Mouse (Mus musculus): ENCODE data around the gene Grhpr. TPM values are rescaled to one million over a fixed set of nuclear protein-coding genes. Genes with fewer than 3 reads are reported as not detected.
A peak's percentile ranks its signal among the peaks of the same experiment; 100 is the strongest.
"Not testable (repeated sequence)": the region's sequence is repeated elsewhere in the genome, so short reads cannot be mapped to it uniquely, and the experiment has no call there.

Gene Grhpr
- polyA plus RNA-seq, 1 experiment from 2014 or later: 48.8 TPM

DNA sequence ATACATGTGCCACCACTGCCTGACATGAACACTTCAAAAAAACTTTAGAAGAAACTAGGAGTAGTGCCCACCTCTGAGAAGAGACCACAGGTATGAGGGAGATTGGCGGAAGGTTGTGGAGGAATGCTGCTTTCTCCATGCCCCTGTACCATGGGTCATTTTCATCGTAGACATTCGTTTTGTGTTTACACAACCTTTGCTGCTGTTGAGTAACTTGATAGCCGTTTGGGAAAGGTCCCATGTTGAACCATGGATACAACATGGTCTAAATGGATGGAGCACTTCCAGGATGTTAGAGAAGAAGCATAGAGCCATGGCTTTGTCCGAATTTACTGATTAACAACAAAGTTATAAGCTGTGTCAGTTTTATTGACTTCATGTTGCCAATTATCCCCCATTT, 3.0 kb upstream of the Grhpr start:
- Histone ChIP-seq H3K27ac (ENCODE audit: low read depth, low read length) (no peak overlapping the region), H3K4me1 (replicated peaks; ENCODE audit: control insufficient read depth, insufficient read depth, low read length) (no peaks in the 10 kb centered on the region), H3K9me3 (ENCODE audit: control insufficient read depth, low read length) (no peaks in the 10 kb centered on the region), H3K9ac (ENCODE audit: low read length) (no peak overlapping the region), H3K36me3 (ENCODE audit: control insufficient read depth, insufficient read depth, low read length) (no peaks in the 10 kb centered on the region), H3K4me2 (ENCODE audit: low read depth, low read length, severe bottlenecking) (no peak overlapping the region), H3K4me3 (ENCODE audit: low read depth, low read length) (no peak overlapping the region), H3K27me3 (ENCODE audit: control insufficient read depth, insufficient read depth, low read length) (no peaks in the 10 kb centered on the region)
- ATAC-seq (replicated peaks; ENCODE audit: low FRiP score) (no peak), DNase-seq (ENCODE audit: low spot score) (no peak)
- 80% methylated on average over 5 of the region's 5 CpGs for WGBS

DNA sequence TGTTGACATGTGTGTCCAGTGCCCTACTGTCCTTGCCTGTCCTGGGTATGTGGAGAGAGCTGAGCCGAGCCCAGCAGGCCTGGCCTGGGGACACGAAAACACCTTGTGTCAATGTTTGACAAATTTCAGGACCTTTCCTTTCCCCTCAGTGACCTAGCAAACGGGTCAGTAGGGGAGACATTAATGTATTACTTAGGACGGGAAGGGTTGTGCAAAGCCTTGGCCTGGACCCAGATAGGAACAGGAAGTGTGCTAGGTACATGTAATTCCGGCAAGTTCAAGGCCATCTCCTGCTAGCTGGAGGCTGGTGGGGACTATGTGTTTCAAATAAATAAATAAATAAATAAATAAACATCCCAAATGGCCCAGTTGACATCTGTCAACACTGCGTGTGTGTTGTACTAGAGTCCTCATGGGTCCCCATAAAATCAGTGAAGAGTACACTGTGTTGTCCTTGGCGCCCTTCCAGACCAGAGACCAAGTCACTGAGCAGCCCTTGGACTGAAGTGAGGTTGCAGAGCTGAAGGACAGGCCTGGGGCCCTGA, 1.3 kb upstream of the Grhpr start:
- Histone ChIP-seq H3K4me2 (ENCODE audit: low read depth, low read length, severe bottlenecking) (no peak overlapping the region), H3K27me3 (ENCODE audit: control insufficient read depth, insufficient read depth, low read length) (no peaks in the 10 kb centered on the region), H3K27ac (ENCODE audit: low read depth, low read length) (no peak overlapping the region), H3K9ac (ENCODE audit: low read length) (no peak overlapping the region), H3K4me3 (ENCODE audit: low read depth, low read length) (no peak overlapping the region), H3K4me1 (replicated peaks; ENCODE audit: control insufficient read depth, insufficient read depth, low read length) (no peaks in the 10 kb centered on the region), H3K9me3 (ENCODE audit: control insufficient read depth, low read length) (no peaks in the 10 kb centered on the region), H3K36me3 (ENCODE audit: control insufficient read depth, insufficient read depth, low read length) (no peaks in the 10 kb centered on the region)
- DNase-seq (ENCODE audit: low spot score): no peak
- no peak for ATAC-seq (replicated peaks; ENCODE audit: low FRiP score)
- 82% methylated on average over 7 of the region's 7 CpGs for WGBS

DNA sequence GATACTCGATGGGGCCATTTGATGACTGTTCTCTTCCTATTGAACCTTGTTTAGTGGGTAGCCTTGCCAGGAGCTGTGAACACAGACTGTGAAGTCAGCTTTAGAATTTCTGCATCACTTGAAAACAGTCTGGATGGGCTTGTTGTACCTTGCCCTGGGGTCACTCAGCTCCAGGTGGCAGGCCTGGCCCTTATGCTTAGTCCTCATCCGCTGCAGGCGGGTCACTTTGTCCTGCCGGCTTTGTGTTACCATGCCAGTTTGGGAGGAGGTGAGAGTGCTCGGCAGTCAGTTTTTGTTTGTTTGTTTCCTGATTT, 736 bp downstream of the Grhpr start:
- Histone ChIP-seq H3K4me3 (ENCODE audit: low read depth, low read length) (peak overlapping the region; percentile 58), H3K36me3 (ENCODE audit: control insufficient read depth, insufficient read depth, low read length) (no peaks in the 10 kb centered on the region), H3K4me2 (ENCODE audit: low read depth, low read length, severe bottlenecking) (peak overlapping the region; percentile 88), H3K27me3 (ENCODE audit: control insufficient read depth, insufficient read depth, low read length) (no peaks in the 10 kb centered on the region), H3K27ac (ENCODE audit: low read depth, low read length) (no peak overlapping the region), H3K4me1 (replicated peaks; ENCODE audit: control insufficient read depth, insufficient read depth, low read length) (no peaks in the 10 kb centered on the region), H3K9ac (ENCODE audit: low read length) (peak overlapping the region; percentile 72), H3K9me3 (ENCODE audit: control insufficient read depth, low read length) (no peaks in the 10 kb centered on the region)
- ATAC-seq (replicated peaks; ENCODE audit: low FRiP score) (no peak), DNase-seq (ENCODE audit: low spot score) (no peak)
- 13% methylated on average over 5 of the region's 5 CpGs for WGBS

DNA sequence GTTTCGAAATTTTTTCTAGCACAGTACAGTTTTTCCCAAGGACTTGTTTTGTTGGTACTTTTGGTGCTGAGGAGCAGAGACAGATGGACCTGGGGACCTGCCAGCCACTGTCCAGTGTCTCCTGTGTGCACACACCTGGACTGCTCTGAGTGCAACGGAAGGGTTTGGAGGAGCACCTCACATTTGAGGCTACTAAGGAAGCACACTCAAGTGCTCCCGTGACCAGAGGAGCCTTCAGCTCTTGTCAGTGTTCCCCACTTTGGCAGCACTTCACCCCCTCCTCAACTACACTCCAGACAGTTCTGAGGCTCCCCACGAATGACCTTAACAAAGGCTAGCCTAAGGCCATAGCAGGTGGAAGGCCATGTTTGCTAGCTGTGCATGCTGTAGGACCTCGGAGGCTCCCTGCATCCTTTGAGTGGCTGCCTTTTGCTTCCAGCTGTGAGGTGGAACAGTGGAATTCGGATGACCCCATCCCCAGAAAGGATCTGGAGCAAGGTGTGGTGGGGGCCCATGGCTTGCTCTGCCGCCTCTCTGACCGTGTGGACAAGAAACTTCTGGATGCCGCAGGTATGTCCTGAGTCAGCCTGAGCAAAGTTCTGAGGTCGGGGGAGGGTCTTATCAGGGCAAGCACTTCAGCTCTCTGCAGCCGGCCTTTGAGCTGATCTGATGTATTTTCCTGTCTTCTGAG, 1.4 kb downstream of the Grhpr start:
- 75% methylated on average over 11 of the region's 11 CpGs for WGBS
- no peak overlapping the region for H3K27ac ChIP-seq (ENCODE audit: low read depth, low read length)

DNA sequence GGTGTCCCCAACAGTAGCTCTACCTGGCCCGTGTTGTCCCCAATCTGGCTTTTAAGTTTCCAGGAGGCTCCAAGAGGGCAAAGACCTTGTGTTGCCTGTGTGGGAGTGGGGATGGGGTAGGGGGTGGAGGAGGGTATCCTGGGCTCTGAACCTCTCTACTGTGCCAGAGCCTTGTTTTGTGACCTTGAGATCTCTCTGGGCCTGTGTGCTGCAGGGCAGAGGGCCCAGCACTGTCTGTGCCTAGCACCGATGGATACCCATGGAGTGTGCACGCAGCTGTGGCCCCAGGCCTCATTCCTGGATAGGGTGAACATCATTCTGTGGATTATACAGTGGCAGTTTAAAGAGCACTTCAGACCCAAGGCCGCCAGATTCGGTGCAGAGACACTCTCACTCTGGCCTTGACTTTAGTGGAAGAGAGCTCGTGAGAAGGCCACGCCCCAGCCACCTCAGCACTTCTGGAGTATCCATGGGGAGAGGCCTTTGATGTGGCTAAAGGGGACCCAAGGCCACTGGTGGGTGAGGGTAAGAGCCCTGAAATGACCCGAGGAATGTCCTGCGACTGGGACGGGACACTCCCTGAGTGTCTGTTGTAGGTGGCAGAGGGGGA, 2.0 kb downstream of the Grhpr start:
- no peak for DNase-seq (ENCODE audit: low spot score)
- WGBS: 93% methylated on average over 10 of the region's 10 CpGs

More for the DNA sequence above, 1.4 kb downstream of the Grhpr start:
- Histone ChIP-seq H3K4me3 (ENCODE audit: low read depth, low read length) (no peak overlapping the region), H3K27me3 (ENCODE audit: control insufficient read depth, insufficient read depth, low read length) (no peaks in the 10 kb centered on the region), H3K36me3 (ENCODE audit: control insufficient read depth, insufficient read depth, low read length) (no peaks in the 10 kb centered on the region), H3K4me1 (replicated peaks; ENCODE audit: control insufficient read depth, insufficient read depth, low read length) (no peaks in the 10 kb centered on the region), H3K9ac (ENCODE audit: low read length) (no peak overlapping the region; the same call in 1 of the 2 replicates), H3K9me3 (ENCODE audit: control insufficient read depth, low read length) (no peaks in the 10 kb centered on the region), H3K4me2 (ENCODE audit: low read depth, low read length, severe bottlenecking) (0 out of 2 replicates have a peak overlapping the region, but pooled peaks have one; percentile 3)
- no peak for DNase-seq (ENCODE audit: low spot score)
- ATAC-seq (replicated peaks; ENCODE audit: low FRiP score): no peak

DNA sequence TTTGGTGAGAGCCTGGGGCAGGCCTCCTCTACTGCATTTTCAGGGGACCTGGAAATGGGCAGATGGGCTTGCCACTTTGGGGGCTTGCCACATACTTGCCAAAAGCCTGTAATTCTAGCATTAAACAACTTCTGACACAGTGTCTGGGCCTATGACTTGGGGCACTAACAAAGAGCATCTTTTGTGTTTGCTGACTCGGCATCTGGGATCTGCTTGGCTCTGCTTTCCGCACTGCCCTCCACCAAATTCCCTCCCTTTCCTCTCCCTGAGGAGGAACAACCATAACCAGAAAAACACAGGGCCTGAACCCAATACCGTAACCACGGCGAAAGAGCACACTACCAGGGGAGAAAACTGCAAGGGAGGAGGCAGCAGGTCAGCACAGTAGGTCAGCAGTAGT, 9.4 kb downstream of the Grhpr start:
- H3K9ac ChIP-seq (ENCODE audit: low read length): no peak overlapping the region
- no peak overlapping the region for H3K4me2 ChIP-seq (ENCODE audit: low read depth, low read length, severe bottlenecking)
- no peaks in the 10 kb centered on the region for H3K27me3 ChIP-seq (ENCODE audit: control insufficient read depth, insufficient read depth, low read length)
- no peaks in the 10 kb centered on the region for H3K9me3 ChIP-seq (ENCODE audit: control insufficient read depth, low read length)
- no peaks in the 10 kb centered on the region for H3K4me1 ChIP-seq (replicated peaks; ENCODE audit: control insufficient read depth, insufficient read depth, low read length)
- ATAC-seq (replicated peaks; ENCODE audit: low FRiP score) (no peak), DNase-seq (ENCODE audit: low spot score) (no peak)
- H3K4me3 ChIP-seq (ENCODE audit: low read depth, low read length): no peak overlapping the region
- no peaks in the 10 kb centered on the region; the same call in 1 of the 2 replicates for H3K36me3 ChIP-seq (ENCODE audit: control insufficient read depth, insufficient read depth, low read length)
- no peak overlapping the region for H3K27ac ChIP-seq (ENCODE audit: low read depth, low read length)
- WGBS: 96% methylated on average over 5 of the region's 5 CpGs

More for the DNA sequence above, 2.0 kb downstream of the Grhpr start:
- no peaks in the 10 kb centered on the region for H3K9me3 ChIP-seq (ENCODE audit: control insufficient read depth, low read length)
- no peak overlapping the region for H3K4me3 ChIP-seq (ENCODE audit: low read depth, low read length)
- H3K27me3 ChIP-seq (ENCODE audit: control insufficient read depth, insufficient read depth, low read length): no peaks in the 10 kb centered on the region
- H3K36me3 ChIP-seq (ENCODE audit: control insufficient read depth, insufficient read depth, low read length): no peaks in the 10 kb centered on the region
- ATAC-seq (replicated peaks; ENCODE audit: low FRiP score): no peak
- H3K4me1 ChIP-seq (replicated peaks; ENCODE audit: control insufficient read depth, insufficient read depth, low read length): no peaks in the 10 kb centered on the region
- no peak overlapping the region for H3K27ac ChIP-seq (ENCODE audit: low read depth, low read length)
- no peak overlapping the region for H3K4me2 ChIP-seq (ENCODE audit: low read depth, low read length, severe bottlenecking)
- H3K9ac ChIP-seq (ENCODE audit: low read length): no peak overlapping the region

DNA sequence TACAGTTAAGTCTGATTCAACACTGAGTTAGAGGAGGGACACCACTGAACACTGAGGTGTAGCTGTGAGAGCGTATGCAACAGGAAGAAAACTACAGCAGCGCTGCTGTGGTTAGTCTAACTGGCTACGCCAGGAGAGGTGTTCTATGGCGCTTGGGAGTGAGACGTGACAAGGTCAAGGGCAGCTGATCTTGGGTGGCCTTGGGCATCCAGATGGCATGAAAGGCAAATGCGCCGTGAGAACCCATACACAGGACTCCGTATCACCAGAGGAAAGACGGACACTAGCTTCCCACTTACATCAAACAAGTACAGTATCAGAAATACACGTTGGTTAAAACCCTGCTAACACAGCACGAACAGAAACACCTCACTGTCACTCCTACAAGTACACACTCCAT, 11.1 kb downstream of the Grhpr start:
- H3K9me3 ChIP-seq (ENCODE audit: control insufficient read depth, low read length); ATAC-seq (replicated peaks; ENCODE audit: low FRiP score); H3K27ac ChIP-seq (ENCODE audit: low read depth, low read length); H3K9ac ChIP-seq (ENCODE audit: low read length); H3K4me2 ChIP-seq (ENCODE audit: low read depth, low read length, severe bottlenecking); H3K36me3 ChIP-seq (ENCODE audit: control insufficient read depth, insufficient read depth, low read length); H3K4me3 ChIP-seq (ENCODE audit: low read depth, low read length); H3K4me1 ChIP-seq (replicated peaks; ENCODE audit: control insufficient read depth, insufficient read depth, low read length); H3K27me3 ChIP-seq (ENCODE audit: control insufficient read depth, insufficient read depth, low read length): not testable (repeated sequence)
- WGBS: 93% methylated on average over 11 of the region's 11 CpGs
- peak; percentile 16 for DNase-seq (ENCODE audit: low spot score)

DNA sequence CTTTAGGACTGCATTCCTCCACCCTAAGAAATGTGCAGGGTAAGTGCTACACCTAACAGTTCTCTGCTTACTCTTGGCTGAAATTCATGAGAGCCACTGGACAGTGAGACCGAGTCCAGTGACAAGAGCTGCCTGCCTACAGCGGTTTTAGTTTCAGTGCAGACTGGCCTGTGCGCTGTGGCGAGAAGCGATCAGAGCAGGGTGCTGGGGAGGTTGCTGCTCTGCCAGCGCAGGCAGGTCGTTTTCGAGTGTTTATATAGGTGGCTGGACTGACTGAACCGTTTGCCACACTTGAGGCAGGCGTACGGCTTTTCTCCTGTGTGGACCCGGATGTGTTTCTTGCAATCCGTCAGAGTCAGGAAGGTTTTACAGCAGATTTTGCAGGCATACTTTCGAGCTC, 12.0 kb downstream of the Grhpr start:
- H3K4me2 ChIP-seq (ENCODE audit: low read depth, low read length, severe bottlenecking); H3K9me3 ChIP-seq (ENCODE audit: control insufficient read depth, low read length); H3K27me3 ChIP-seq (ENCODE audit: control insufficient read depth, insufficient read depth, low read length); H3K4me3 ChIP-seq (ENCODE audit: low read depth, low read length); ATAC-seq (replicated peaks; ENCODE audit: low FRiP score); H3K27ac ChIP-seq (ENCODE audit: low read depth, low read length); H3K4me1 ChIP-seq (replicated peaks; ENCODE audit: control insufficient read depth, insufficient read depth, low read length); H3K9ac ChIP-seq (ENCODE audit: low read length); H3K36me3 ChIP-seq (ENCODE audit: control insufficient read depth, insufficient read depth, low read length): not testable (repeated sequence)
- WGBS: 92% methylated on average over 14 of the region's 14 CpGs
- DNase-seq (ENCODE audit: low spot score): peak; percentile 5

DNA sequence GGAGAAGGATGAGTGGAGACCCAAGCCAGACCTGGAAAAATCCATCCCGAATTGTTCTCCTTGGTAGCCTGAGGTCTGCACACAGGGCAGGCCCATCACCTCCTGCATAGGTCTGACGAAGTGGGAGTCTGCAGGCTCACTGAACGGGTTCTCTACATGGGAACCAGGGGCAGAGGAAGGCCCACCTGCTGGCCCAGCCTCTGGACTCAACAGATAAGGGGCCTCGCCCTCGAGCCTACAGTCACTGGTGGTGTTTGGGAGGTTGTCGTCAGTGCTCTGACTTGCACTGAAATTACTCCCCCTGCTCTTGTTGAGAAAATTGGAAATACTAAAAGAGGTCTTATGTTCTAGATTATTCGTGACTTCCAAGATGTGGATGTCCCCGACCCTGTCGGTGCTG, 12.7 kb downstream of the Grhpr start:
- DNase-seq (ENCODE audit: low spot score) (peak; percentile 50), ATAC-seq (replicated peaks; ENCODE audit: low FRiP score) (no peak)
- H3K4me1 ChIP-seq (replicated peaks; ENCODE audit: control insufficient read depth, insufficient read depth, low read length): no peaks in the 10 kb centered on the region
- H3K27ac ChIP-seq (ENCODE audit: low read depth, low read length): no peak overlapping the region
- no peaks in the 10 kb centered on the region for H3K27me3 ChIP-seq (ENCODE audit: control insufficient read depth, insufficient read depth, low read length)
- H3K36me3 ChIP-seq (ENCODE audit: control insufficient read depth, insufficient read depth, low read length): no peaks in the 10 kb centered on the region; the same call in 1 of the 2 replicates
- no peak overlapping the region for H3K4me2 ChIP-seq (ENCODE audit: low read depth, low read length, severe bottlenecking)
- no peak overlapping the region for H3K9ac ChIP-seq (ENCODE audit: low read length)
- H3K9me3 ChIP-seq (ENCODE audit: control insufficient read depth, low read length): no peaks in the 10 kb centered on the region
- no peak overlapping the region for H3K4me3 ChIP-seq (ENCODE audit: low read depth, low read length)
- 88% methylated on average over 9 of the region's 9 CpGs for WGBS

Data from forebrain, embryonic 11.5 days (tissue).